Mouse (Mus musculus): ENCODE measurements around the gene Dnal1. TPM values are rescaled to one million over a fixed set of nuclear protein-coding genes. Genes with fewer than 3 reads are reported as not detected.

Gene Dnal1
- polyA plus RNA-seq, 1 experiment from 2014 or later = 7.5 TPM

Other genes with a start within 250 kb of the Dnal1 start
- 33.1 and 34.9 TPM in 2 replicates for gene Numb, start 192.4 kb upstream of the Dnal1 start, polyA plus RNA-seq (2015; fragmentation: Nextera tagmentation; extraction: Ambion mirVana)
- gene Riox1, start 163.8 kb upstream of the Dnal1 start, polyA plus RNA-seq (2015; fragmentation: Nextera tagmentation; extraction: Ambion mirVana) = 12.8 and 15.1 TPM in 2 replicates
- not detected in 2 replicates for gene Heatr4, start 129.5 kb upstream of the Dnal1 start, polyA plus RNA-seq (2015; fragmentation: Nextera tagmentation; extraction: Ambion mirVana)
- 20.8 and 22.9 TPM in 2 replicates for gene Acot2, start 126.5 kb upstream of the Dnal1 start, polyA plus RNA-seq (2015; fragmentation: Nextera tagmentation; extraction: Ambion mirVana)
- gene Acot1, start 104.9 kb upstream of the Dnal1 start, polyA plus RNA-seq (2015; fragmentation: Nextera tagmentation; extraction: Ambion mirVana) = 44.9 and 45.4 TPM in 2 replicates
- 0.22 and 0.81 TPM in 2 replicates for gene Acot4, start 76.0 kb upstream of the Dnal1 start, polyA plus RNA-seq (2015; fragmentation: Nextera tagmentation; extraction: Ambion mirVana)
- gene Gm49366, start 75.4 kb upstream of the Dnal1 start, polyA plus RNA-seq (2015; fragmentation: Nextera tagmentation; extraction: Ambion mirVana) = not detected in 2 replicates
- gene Acot3, start 62.2 kb upstream of the Dnal1 start, polyA plus RNA-seq (2015; fragmentation: Nextera tagmentation; extraction: Ambion mirVana) = not detected in 2 replicates
- 0.18 TPM in 1 of 2 replicates, not detected in the other for gene Acot5, start 45.0 kb upstream of the Dnal1 start, polyA plus RNA-seq (2015; fragmentation: Nextera tagmentation; extraction: Ambion mirVana)
- gene Acot6, start 13.7 kb upstream of the Dnal1 start, polyA plus RNA-seq (2015; fragmentation: Nextera tagmentation; extraction: Ambion mirVana) = 1.4 and 1.6 TPM in 2 replicates
- 0.74 and 1.1 TPM in 2 replicates for gene Pnma1, start 34.1 kb downstream of the Dnal1 start, polyA plus RNA-seq (2015; fragmentation: Nextera tagmentation; extraction: Ambion mirVana)
- 9.9 and 11.1 TPM in 2 replicates for gene Elmsan1, start 104.5 kb downstream of the Dnal1 start, polyA plus RNA-seq (2015; fragmentation: Nextera tagmentation; extraction: Ambion mirVana)
- gene Ptgr2, start 170.9 kb downstream of the Dnal1 start, polyA plus RNA-seq (2015; fragmentation: Nextera tagmentation; extraction: Ambion mirVana) = 12.7 and 12.8 TPM in 2 replicates
- 83.7 and 93.8 TPM in 2 replicates for gene Zfp410, start 202.5 kb downstream of the Dnal1 start, polyA plus RNA-seq (2015; fragmentation: Nextera tagmentation; extraction: Ambion mirVana)
- 43.3 and 45.1 TPM in 2 replicates for gene Coq6, start 247.3 kb downstream of the Dnal1 start, polyA plus RNA-seq (2015; fragmentation: Nextera tagmentation; extraction: Ambion mirVana)
- gene Fam161b, start 247.5 kb downstream of the Dnal1 start, polyA plus RNA-seq (2015; fragmentation: Nextera tagmentation; extraction: Ambion mirVana) = 4.2 and 5.5 TPM in 2 replicates

Measured in embryonic facial prominence, embryonic 13.5 days (tissue).